Mouse (Mus musculus): ENCODE data around the gene Myo1a.

DNA sequence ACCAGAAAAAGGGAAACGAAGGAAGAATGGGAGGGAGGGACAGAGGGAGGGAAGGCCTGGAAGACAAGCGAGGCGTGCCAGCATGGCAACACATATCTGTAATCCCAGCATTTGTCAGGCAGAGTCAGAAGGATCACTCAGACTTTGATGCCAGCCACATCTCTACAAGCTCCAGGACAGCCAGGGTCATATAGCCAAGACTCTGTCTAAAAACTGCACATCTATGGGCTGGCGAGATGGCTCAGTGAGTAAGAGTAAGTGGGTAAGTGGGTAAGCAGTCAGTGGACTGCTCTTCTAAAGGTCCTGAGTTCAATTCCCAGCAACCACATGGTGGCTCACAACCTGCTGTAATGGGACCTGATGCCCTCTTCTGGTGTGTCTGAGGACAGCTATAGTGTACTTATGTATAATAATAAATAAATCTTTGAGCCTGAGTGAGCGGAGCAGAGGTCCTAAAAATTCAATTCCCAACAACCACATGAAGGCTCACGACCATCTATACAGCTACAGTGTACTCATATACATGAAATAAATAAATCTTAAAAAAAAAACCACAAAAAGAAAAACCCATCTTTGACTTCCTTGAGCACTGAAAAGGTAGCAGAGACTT lies 30.8 kb upstream of the Myo1a start:
- TF ChIP-seq CTCF (IDR thresholded peaks at IDR 0.05; ENCODE audit: low read depth) (no peak), EP300 (IDR thresholded peaks at IDR 0.05; ENCODE audit: low read depth) (no peak)
